Mouse (Mus musculus) heart, embryonic 11.5 days (tissue): ENCODE measurements around the gene Sgpl1. TPM values are rescaled to one million over a fixed set of nuclear protein-coding genes. Genes with fewer than 3 reads are reported as not detected.

Experiments
- microRNA-seq: library from miRNA; unstranded; fragments of <30 nt; microRNA quantifications from one replicate; pipeline ENCODE4, GENCODE M21; 2016; ENCODE audit warnings: borderline number of aligned reads
- polyA plus RNA-seq: library from polyadenylated mRNA; unstranded; fragments of >200 nt; fragmentation: Nextera tagmentation; extraction: Ambion mirVana; gene quantifications from 2 replicates; pipeline ENCODE4 v1.2.1, GENCODE M21; 2014

Sgpl1 gene
- polyA plus RNA-seq, 1 experiment from 2014 or later = 32.6 TPM

Small RNA genes lying within 50 kb of the gene (microRNA-seq; reads per million reads assigned to microRNA genes)
- not detected for gene Gm44308

Other genes starting within 250 kb of the Sgpl1 start
- gene Pcbd1, start 58.4 kb downstream of the Sgpl1 start, polyA plus RNA-seq = 66.4 and 71.2 TPM in 2 replicates
- gene Tbata, start 24.3 kb upstream of the Sgpl1 start, polyA plus RNA-seq = not detected in 2 replicates
- 0.59 and 0.64 TPM in 2 replicates for gene Adamts14, start 125.7 kb upstream of the Sgpl1 start, polyA plus RNA-seq
- 0.10 TPM in 1 of 2 replicates, not detected in the other for gene Prf1, start 150.1 kb upstream of the Sgpl1 start, polyA plus RNA-seq
- 17.5 and 22.5 TPM in 2 replicates for gene Pald1, start 235.8 kb upstream of the Sgpl1 start, polyA plus RNA-seq